8 mouse cellular contexts compared by ENCODE assay signal in the genomic region with DNA sequence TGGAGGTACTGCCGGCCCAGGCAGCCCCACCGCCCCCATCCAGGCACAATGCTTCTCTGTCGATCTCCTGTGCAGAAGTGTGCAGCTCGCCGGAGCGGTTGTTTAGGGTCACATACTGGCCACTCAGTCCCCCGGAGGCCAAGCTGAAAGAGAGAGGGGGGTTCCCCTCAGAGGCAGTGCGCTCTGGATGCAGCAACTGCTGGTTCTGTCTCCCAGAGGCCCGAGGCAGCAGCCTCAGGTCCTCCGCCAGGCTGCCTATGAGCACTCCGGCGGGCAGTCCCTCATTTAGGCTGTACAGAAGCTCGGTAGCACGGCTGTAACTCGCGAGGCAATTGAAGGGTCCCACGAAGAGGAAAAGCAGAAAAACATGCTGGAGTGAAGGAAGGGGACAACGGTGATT. TPM values are rescaled to one million over a fixed set of nuclear protein-coding genes. Genes with fewer than 3 reads are reported as not detected.
DNase-seq lines count a peak whose midpoint lies in the region; ATAC-seq lines count a peak whose summit lies in the region.

No protein-coding gene starts in this region.

- peak; percentile 56; the same call in 1 of the 2 replicates for ATAC-seq in lung, embryonic 16.5 days (ENCODE audit: low read depth)
- peak; percentile 42; the same call in 1 of the 2 replicates for ATAC-seq in intestine, embryonic 15.5 days

- H3K36me3 ChIP-seq in lung, embryonic 16.5 days (ENCODE audit: control insufficient read depth, insufficient read depth, low read length): no peaks in the 10 kb centered on the region
- H3K36me3 ChIP-seq in intestine, embryonic 15.5 days: no peaks in the 10 kb centered on the region

- DNase-seq in adrenal gland, postnatal 14 days: peak; percentile 6
- DNase-seq in adrenal gland, adult 18-20 months (ENCODE audit: low spot score in 2 of 2): no peak
- no peak for DNase-seq in lung, adult 18-20 months
- peak; percentile 48 for DNase-seq in neural tube, embryonic 10.5 days (ENCODE audit: extremely low spot score, low spot score)
- DNase-seq in urinary bladder, postnatal 25 days (ENCODE audit: low spot score): no peak
- no peak for DNase-seq in adrenal gland, postnatal 25 days

- peak overlapping the region; percentile 78 for H3K4me2 ChIP-seq in lung, embryonic 16.5 days (ENCODE audit: low read depth, low read length)
- H3K4me2 ChIP-seq in intestine, embryonic 15.5 days (replicated peaks): peak overlapping the region; percentile 88

- 5% methylated on average over 18 of the region's 18 CpGs for WGBS in lung, embryonic 16.5 days
- WGBS in intestine, embryonic 15.5 days: 3% methylated on average over 18 of the region's 18 CpGs

- peak overlapping the region; percentile 54 for H3K4me3 ChIP-seq in lung, embryonic 16.5 days (ENCODE audit: low read length)
- peak overlapping the region; percentile 43 for H3K4me3 ChIP-seq in intestine, embryonic 15.5 days (replicated peaks)

- H3K4me1 ChIP-seq in lung, embryonic 16.5 days (replicated peaks; ENCODE audit: control insufficient read depth, insufficient read depth, low read length): no peaks in the 10 kb centered on the region
- no peaks in the 10 kb centered on the region for H3K4me1 ChIP-seq in intestine, embryonic 15.5 days (replicated peaks)

- H3K27ac ChIP-seq in lung, embryonic 16.5 days (ENCODE audit: low read length): no peak overlapping the region
- no peak overlapping the region for H3K27ac ChIP-seq in intestine, embryonic 15.5 days

- peak overlapping the region; percentile 53 for H3K9ac ChIP-seq in lung, embryonic 16.5 days (ENCODE audit: low read length)
- 0 out of 2 replicates have a peak overlapping the region, but pooled peaks have one; percentile 10 for H3K9ac ChIP-seq in intestine, embryonic 15.5 days

- no peaks in the 10 kb centered on the region for H3K9me3 ChIP-seq in lung, embryonic 16.5 days (ENCODE audit: control insufficient read depth, low read length)
- no peaks in the 10 kb centered on the region for H3K9me3 ChIP-seq in intestine, embryonic 15.5 days

- peaks cover 3% of the 10 kb centered on the region; the same call in 1 of the 2 replicates for H3K27me3 ChIP-seq in lung, embryonic 16.5 days (ENCODE audit: control insufficient read depth, insufficient read depth, low read depth, low read length)
- peaks cover 4% of the 10 kb centered on the region; the same call in 1 of the 2 replicates for H3K27me3 ChIP-seq in intestine, embryonic 15.5 days (replicated peaks)

RNA-seq across cellular contexts. Expression of a gene that starts 1.8 kb away (rescaled TPM):
- 1.0 and 1.4 TPM in 2 replicates for total RNA-seq in adrenal gland, postnatal 14 days (2021)
- under 1 TPM; 0.50 to 0.51 TPM for total RNA-seq in adrenal gland, adult 18-20 months (2021)
- 5.4 TPM in 2 replicates for polyA plus RNA-seq in lung, embryonic 16.5 days (2015; fragmentation: Nextera tagmentation; extraction: Ambion mirVana)
- 1.4 and 2.1 TPM in 2 replicates for polyA plus RNA-seq in intestine, embryonic 15.5 days (2015; fragmentation: Nextera tagmentation; extraction: Ambion mirVana)
- 0.33 and 0.39 TPM in 2 replicates for total RNA-seq in adrenal gland, postnatal 25 days (2021)

Comparison
In these comparisons a context has a peak if more than half of its experiments do, and no peak if none do; other contexts are left out.
1. DNase-seq: peak in adrenal gland, postnatal 14 days (single experiment) and neural tube, embryonic 10.5 days (single experiment); none in adrenal gland, adult 18-20 months (0 of 2), lung, adult 18-20 months (0 of 2), urinary bladder, postnatal 25 days (single experiment) and adrenal gland, postnatal 25 days (single experiment).